Mouse (Mus musculus): ENCODE results near the gene Krtap28-13. TPM values are rescaled to one million over a fixed set of nuclear protein-coding genes. Genes with fewer than 3 reads are reported as not detected.

The Krtap28-13 gene
- polyA plus RNA-seq, 1 experiment: not detected

- Histone ChIP-seq H3K27ac (ENCODE audit: insufficient read depth, low read length) (no peak within 1 kb of the TSS), H3K4me3 (ENCODE audit: insufficient read depth, low read length) (no peak within 1 kb of the TSS), H3K4me1 (ENCODE audit: control insufficient read depth, insufficient read depth, low read length) (no peaks in the 10 kb centered on the region)
- TF ChIP-seq POLR2A (IDR thresholded peaks at IDR 0.05; ENCODE audit: low read depth, low read length) (no peak), CTCF (IDR thresholded peaks at IDR 0.05; ENCODE audit: borderline replicate concordance, insufficient read depth, low read length) (no peak)
These were observed 18.4 kb upstream of the Krtap28-13 start, which contains the start of gene Krtap28-10 for GRCm38 (mm10) chr1:83042380-83042779. Gene Krtap28-10 (minus strand): TSS chr1:83042480.

GRCm38 (mm10) chr1:83044882-83045427 is 15.8 kb upstream of the Krtap28-13 start, which contains the start of gene Gm47969:
Gene Gm47969 (plus strand): TSS chr1:83044932.
- Histone ChIP-seq H3K4me1 (ENCODE audit: control insufficient read depth, insufficient read depth, low read length) (no peaks in the 10 kb centered on the region), H3K27ac (ENCODE audit: insufficient read depth, low read length) (no peak within 1 kb of the TSS), H3K4me3 (ENCODE audit: insufficient read depth, low read length) (no peak within 1 kb of the TSS)
- TF ChIP-seq CTCF (IDR thresholded peaks at IDR 0.05; ENCODE audit: borderline replicate concordance, insufficient read depth, low read length): no peak

DNA sequence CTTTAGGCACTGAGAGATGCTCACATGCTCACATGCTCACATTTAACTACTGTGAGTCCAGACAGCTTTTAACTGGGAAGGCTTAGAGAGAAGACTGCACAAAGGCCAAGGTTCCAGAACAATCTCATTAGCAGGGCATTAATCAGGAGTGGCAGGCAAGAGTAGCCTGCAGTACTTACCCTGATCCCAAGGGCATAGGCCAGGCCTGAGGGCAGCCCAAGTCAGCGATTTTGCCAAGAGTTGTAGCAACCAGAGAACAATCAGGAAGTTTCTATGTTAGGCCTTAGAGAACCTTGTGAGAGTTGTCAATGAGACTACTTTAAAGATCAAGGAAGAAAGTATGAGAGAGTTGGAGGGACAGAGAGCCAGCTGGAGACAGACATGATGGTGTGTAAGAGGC is 2.2 kb upstream of the Krtap28-13 start:
- H3K4me3 ChIP-seq (ENCODE audit: insufficient read depth, low read length): no peak overlapping the region
- H3K4me1 ChIP-seq (ENCODE audit: control insufficient read depth, insufficient read depth, low read length): no peaks in the 10 kb centered on the region
- H3K27ac ChIP-seq (ENCODE audit: insufficient read depth, low read length): no peak overlapping the region
- TF ChIP-seq POLR2A (IDR thresholded peaks at IDR 0.05; ENCODE audit: low read depth, low read length): no peak
- TF ChIP-seq CTCF (IDR thresholded peaks at IDR 0.05; ENCODE audit: borderline replicate concordance, insufficient read depth, low read length): no peak

DNA sequence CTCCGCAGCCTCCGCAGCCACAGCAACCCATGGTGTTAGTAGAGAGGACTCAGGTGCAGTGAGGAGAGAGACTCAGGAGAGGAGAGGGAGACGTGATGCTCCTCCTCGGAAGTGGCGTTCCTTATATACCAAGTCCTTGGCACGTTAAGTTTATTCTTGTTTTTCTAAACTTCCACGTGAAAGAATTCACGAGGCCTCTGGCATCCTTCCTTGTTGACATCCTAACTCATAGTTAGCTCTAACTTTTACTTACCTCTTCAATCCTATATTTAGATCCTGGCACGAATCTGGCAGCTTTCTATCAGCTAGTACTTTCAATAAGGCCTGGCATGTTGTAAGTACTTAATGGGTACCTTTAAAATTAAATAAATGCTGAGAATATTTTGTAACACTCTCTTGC is 1.5 kb upstream of the Krtap28-13 start, which contains the start of gene A030005K14Rik:
A030005K14Rik (minus strand) TSS at position 101 of the 400 bp plus-strand sequence.
- Histone ChIP-seq H3K27ac (ENCODE audit: insufficient read depth, low read length) (no peak within 1 kb of the TSS), H3K4me1 (ENCODE audit: control insufficient read depth, insufficient read depth, low read length) (no peaks in the 10 kb centered on the region), H3K4me3 (ENCODE audit: insufficient read depth, low read length) (no peak within 1 kb of the TSS)
- TF ChIP-seq CTCF (IDR thresholded peaks at IDR 0.05; ENCODE audit: borderline replicate concordance, insufficient read depth, low read length) (no peak), POLR2A (IDR thresholded peaks at IDR 0.05; ENCODE audit: low read depth, low read length) (no peak)

- Histone ChIP-seq H3K4me1 (ENCODE audit: control insufficient read depth, insufficient read depth, low read length) (no peaks in the 10 kb centered on the region), H3K4me3 (ENCODE audit: insufficient read depth, low read length) (no peak overlapping the region), H3K27ac (ENCODE audit: insufficient read depth, low read length) (no peak overlapping the region)
- TF ChIP-seq POLR2A (IDR thresholded peaks at IDR 0.05; ENCODE audit: low read depth, low read length) (no peak), CTCF (IDR thresholded peaks at IDR 0.05; ENCODE audit: borderline replicate concordance, insufficient read depth, low read length) (no peak)
These were observed 4.1 kb downstream of the Krtap28-13 start for GRCm38 (mm10) chr1:83064851-83065250.

- Histone ChIP-seq H3K4me1 (ENCODE audit: control insufficient read depth, insufficient read depth, low read length) (no peaks in the 10 kb centered on the region), H3K27ac (ENCODE audit: insufficient read depth, low read length) (no peak overlapping the region), H3K4me3 (ENCODE audit: insufficient read depth, low read length) (no peak overlapping the region)
- TF ChIP-seq POLR2A (IDR thresholded peaks at IDR 0.05; ENCODE audit: low read depth, low read length) (no peak), CTCF (IDR thresholded peaks at IDR 0.05; ENCODE audit: borderline replicate concordance, insufficient read depth, low read length) (no peak)
These were observed 5.8 kb downstream of the Krtap28-13 start for GRCm38 (mm10) chr1:83066577-83066976.

- H3K27ac ChIP-seq (ENCODE audit: insufficient read depth, low read length): no peak overlapping the region
- no peak overlapping the region for H3K4me3 ChIP-seq (ENCODE audit: insufficient read depth, low read length)
- H3K4me1 ChIP-seq (ENCODE audit: control insufficient read depth, insufficient read depth, low read length): no peaks in the 10 kb centered on the region
- TF ChIP-seq POLR2A (IDR thresholded peaks at IDR 0.05; ENCODE audit: low read depth, low read length) (no peak), CTCF (IDR thresholded peaks at IDR 0.05; ENCODE audit: borderline replicate concordance, insufficient read depth, low read length) (no peak)
These were observed 6.5 kb downstream of the Krtap28-13 start for GRCm38 (mm10) chr1:83067205-83067604.

- no peak overlapping the region for H3K4me3 ChIP-seq (ENCODE audit: insufficient read depth, low read length)
- H3K4me1 ChIP-seq (ENCODE audit: control insufficient read depth, insufficient read depth, low read length): no peaks in the 10 kb centered on the region
- H3K27ac ChIP-seq (ENCODE audit: insufficient read depth, low read length): no peak overlapping the region
- TF ChIP-seq POLR2A (IDR thresholded peaks at IDR 0.05; ENCODE audit: low read depth, low read length): no peak
- no peak for TF ChIP-seq CTCF (IDR thresholded peaks at IDR 0.05; ENCODE audit: borderline replicate concordance, insufficient read depth, low read length)
These were observed 14.9 kb downstream of the Krtap28-13 start for GRCm38 (mm10) chr1:83075526-83076189.

DNA sequence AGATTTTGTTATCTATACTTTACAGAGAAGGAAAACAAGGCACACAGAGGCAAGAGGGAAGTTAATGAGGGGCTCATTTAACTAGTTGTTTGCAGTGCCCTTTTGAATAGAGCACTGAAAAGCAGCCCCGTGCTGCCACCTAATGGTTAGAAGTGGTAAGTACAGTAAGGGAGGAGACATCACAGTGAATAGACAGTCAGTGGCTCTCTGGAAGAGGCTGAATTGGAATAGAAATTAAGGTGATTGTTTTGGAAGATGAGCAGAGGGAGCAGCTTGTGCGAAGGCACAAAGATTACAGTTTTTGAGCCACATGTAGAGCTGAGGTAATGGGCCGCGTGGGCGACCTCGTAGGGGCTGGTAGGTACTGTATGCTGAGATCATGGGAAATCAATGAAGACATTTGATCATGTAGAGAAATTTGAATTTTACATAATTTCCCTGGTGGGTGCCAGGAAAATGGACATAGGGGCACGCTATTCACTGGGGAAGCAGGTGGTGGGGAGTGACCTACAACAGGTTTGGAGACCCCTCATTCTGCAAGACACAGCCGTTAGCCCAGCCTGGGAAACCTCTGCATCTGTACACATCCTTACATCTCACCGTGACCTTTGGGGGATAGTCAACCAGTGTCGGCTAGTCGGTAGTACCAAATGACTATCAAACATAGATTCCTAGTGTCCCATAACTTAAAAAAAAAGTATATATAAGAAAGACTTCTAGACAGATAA is 15.6 kb downstream of the Krtap28-13 start:
- TF ChIP-seq CTCF (IDR thresholded peaks at IDR 0.05; ENCODE audit: borderline replicate concordance, insufficient read depth, low read length) (no peak), POLR2A (IDR thresholded peaks at IDR 0.05; ENCODE audit: low read depth, low read length) (no peak)
- no peak overlapping the region for H3K27ac ChIP-seq (ENCODE audit: insufficient read depth, low read length)
- H3K4me3 ChIP-seq (ENCODE audit: insufficient read depth, low read length): no peak overlapping the region
- no peaks in the 10 kb centered on the region for H3K4me1 ChIP-seq (ENCODE audit: control insufficient read depth, insufficient read depth, low read length)

DNA sequence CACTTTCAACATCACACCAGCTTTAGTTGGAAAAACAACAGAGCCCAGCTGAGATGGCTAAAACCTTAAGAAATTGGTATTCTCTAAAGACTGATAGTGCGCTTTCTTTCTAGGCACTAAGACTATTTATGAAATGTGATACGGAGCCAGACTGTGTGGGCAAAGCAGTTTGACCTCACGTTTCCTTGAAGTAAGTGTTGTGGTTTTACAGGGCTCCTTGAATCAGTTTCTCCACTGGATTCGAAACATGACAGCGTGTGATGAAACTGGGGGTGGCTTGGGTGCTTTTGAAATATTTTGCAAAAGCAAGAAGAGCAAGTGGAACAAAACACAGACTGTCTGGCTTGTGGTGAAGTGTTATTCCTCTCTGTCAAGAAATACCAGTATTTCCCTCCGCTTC is 16.3 kb downstream of the Krtap28-13 start:
- Histone ChIP-seq H3K4me1 (ENCODE audit: control insufficient read depth, insufficient read depth, low read length) (no peaks in the 10 kb centered on the region), H3K27ac (ENCODE audit: insufficient read depth, low read length) (no peak overlapping the region; the same call in 1 of the 2 replicates), H3K4me3 (ENCODE audit: insufficient read depth, low read length) (no peak overlapping the region)
- TF ChIP-seq POLR2A (IDR thresholded peaks at IDR 0.05; ENCODE audit: low read depth, low read length): no peak
